Mouse (Mus musculus) megakaryocyte progenitor cell, adult 5-6 weeks (primary cell): ENCODE measurements at regions not wholly inside any gene's neighbourhood (a gene's known extent, or its start where the extent isn't known, plus 50 kb on each side); places are given as distances from the start of the nearest gene placed in this dataset.

Source experiments
- ATAC-seq: replicated peaks from 2 replicates; pipeline ENCODE4 v1.8.0; 2016; ENCODE audit warnings: mild to moderate bottlenecking, moderate TSS enrichment, inconsistent platforms; ENCODE audit not compliant: poor library complexity

DNA sequence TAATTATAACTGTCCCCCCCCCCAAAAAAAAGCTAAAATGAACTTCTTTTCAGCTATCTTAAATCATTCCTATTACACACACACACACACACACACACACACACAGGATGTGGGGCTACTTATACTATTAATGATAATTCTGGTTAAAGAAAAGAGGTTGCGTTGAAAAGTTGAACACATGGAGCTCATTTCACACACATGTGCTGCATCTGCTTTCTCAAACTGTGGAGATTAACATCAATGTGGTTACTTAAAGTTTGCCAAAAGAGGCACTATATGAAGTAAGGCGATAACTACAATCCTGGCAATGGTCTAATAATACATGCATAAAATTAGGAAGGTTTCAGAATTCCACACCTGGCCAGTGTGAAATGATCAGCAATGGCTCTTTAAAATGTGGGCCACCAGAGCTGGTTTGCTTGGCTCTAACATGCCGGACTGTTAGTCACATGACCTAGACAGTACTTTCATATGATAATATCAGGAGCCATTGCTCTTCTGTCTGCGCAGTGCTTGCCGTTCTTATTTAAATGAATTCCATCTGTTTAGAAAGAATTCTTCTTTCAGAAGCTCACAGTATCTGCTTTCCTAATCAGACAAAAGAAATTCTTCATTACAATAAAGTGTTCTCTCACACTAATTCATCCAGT is 598.4 kb upstream of the Fam92a start:
- no peak for ATAC-seq

DNA sequence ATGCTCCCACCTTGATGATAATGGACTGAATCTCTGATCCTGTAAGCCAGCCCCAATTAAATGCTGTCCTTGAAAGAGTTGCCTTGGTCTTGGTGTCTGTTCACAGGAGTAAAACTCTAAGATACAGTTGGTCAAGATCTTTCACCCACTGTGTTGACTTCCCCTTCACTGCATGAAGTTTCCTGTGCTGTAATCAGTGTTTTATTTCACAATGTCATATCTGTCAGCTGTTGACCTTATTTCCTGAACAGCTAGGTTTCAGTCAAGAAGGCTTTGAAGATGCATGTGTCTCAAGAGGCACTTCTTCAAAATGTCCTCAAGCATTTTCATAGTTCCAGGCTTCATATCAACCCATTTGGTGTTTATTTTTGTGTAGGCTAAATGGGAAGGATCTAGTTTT is 597.3 kb upstream of the Fam92a start:
- ATAC-seq, result peak; percentile 100

DNA sequence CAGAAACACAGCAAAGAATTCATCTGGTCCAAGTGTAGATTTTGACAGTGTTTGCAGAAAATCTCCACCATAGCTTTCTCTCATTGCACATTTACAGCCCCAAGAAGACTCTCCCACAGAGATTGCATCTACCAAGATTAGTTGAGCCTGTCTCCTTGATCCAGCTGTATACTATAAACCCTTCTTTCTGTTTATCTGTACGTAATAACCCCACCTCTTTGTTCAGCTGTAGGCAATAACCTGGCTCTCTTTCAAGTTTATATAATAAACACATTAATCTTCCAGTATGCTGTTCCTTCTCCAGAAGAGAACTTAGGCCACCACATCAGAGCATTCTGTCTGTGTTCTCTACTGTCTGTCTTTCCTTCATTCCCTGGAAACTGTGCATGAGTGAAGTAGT is 594.9 kb upstream of the Fam92a start:
- no peak for ATAC-seq

DNA sequence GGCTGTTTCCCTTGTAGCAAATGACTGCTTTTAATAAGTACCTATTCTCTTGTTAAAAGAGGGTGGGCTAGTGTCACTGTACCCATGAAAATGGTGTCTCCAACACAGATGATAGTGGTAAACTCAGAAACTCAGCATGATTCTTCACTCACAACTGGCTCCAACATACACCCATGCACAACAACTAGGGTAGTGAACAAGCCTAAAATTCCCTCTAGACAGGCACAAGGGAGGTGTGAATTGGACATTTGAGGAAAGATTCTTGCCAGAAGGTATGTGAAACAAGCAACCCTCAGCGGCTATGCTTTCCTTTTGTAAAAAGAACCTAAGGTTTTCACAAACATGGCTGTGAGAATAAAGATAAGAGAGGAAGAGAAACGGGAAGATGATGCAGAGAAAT is 579.0 kb upstream of the Fam92a start:
- ATAC-seq, result no peak

DNA sequence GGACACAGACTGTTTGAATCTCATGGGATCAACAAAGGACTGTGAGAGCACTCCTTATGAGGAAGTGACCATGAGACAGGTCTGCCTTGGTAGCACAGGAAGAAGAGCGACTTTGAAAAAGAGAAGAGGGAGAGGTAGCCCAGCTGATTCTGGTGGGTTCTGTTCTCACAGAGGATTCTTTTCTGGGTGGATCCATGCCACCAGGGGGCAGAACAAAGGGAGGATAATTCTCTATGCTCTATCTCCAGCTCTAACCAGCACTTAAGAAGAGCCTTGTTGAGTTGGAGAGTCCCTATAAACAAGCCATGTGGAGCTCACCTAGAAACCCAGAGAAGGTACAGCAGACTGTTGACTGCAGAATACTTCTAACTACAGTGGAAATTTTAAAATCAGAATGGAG is 578.1 kb upstream of the Fam92a start:
- no peak for ATAC-seq

DNA sequence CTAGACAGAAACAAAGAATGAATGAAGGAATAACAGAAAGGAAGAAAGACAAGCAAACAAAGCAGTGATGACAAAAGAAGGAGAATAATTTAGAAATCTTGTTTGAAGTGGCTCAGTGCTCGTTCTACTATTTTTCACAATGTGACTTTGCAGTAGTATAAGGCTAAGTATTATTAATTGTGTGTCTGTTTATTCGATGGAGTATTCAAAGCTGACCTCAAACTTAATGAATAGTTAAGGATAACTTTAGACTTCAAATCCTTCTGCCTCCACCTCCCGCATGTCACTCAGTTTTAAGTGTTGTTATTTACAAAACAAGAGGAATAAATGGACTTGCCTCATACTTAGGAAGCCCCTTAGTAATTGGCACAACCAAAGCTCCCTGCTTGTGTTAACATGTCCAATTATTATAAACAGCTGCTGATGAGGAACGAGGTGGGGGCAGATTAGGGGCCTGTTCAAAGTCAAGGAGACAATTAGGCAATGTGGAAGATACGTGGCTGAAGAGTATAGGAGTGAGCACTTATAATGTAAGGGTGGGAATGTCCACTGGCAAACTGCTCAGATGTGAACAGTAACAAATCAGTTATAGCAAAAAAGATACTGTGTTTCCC is 572.0 kb upstream of the Fam92a start:
- no peak for ATAC-seq

DNA sequence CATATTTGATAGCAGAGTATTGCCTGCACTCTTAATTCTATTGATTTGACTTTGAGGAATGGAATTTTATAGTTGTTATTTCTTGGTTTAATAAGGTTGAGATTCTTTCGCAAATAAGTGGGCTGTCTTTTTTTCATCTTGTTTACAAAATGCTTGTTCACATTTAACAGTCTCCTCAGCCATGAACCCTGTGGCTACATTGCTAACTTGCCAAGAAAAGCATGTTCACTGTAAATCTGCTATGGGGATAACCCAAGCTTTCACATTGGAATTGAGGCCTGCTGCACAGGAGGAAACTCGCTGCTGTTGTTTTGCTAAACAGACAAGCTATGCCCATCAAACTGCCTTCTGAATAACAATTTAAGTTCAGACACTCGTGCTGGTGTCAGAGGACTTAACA is 564.6 kb upstream of the Fam92a start:
- ATAC-seq, result no peak

DNA sequence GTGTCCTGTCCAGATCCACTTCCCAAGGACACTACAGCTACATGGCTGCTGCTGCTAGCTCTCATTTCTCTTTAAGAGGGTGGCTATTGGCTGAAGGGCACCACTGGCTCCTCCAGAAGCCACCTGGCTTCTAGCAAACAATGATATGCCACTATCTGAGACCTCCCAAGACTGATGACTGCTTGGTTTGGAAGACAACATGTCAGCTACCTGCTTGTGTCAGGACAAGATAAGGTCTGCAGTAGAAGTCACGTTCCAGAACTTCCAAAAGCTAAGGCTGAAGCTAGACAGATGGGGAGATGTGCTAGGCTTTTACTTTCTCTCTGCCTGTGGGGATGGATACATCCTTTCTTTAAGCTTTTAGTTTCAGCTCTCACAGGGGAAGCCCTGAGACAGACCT is 528.4 kb upstream of the Fam92a start:
- ATAC-seq, result no peak

DNA sequence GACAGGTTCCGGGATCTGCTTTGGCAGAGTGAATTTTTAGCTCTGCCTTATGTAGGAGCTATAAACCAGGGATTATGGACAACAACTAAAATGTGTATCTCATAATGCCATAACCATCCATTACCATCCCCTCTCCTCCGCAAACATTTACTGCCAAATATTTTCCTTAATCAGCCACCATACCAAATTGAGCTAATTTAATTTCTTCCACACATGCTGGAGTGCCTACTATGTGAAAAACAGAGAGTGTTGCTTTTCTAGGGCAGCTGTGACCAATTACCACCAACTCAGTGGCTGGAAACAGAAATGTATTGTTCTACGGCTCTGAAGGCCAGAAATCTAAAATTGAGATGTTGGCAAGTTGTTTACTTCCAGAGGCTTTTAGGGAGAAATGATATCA is 506.0 kb upstream of the Fam92a start:
- ATAC-seq, result no peak

DNA sequence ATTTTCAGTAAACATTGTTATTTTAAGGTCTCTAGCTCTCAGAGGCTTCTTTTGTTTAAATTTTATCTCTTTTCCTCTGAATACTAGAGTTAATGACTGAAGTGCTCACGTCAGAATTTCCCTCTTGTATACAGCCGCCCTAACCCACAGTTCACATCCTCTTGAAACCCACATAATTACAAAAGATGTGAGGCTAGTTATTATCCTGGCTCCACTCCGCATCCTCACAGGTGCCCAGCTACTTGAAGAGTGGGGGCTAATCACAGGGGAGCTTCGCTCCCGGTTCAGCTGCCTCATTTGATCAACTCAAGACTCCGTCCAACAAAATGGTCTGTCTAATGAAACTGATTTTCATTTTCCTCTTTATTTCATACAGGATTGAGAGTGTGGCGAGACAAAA is 499.6 kb upstream of the Fam92a start:
- no peak for ATAC-seq

DNA sequence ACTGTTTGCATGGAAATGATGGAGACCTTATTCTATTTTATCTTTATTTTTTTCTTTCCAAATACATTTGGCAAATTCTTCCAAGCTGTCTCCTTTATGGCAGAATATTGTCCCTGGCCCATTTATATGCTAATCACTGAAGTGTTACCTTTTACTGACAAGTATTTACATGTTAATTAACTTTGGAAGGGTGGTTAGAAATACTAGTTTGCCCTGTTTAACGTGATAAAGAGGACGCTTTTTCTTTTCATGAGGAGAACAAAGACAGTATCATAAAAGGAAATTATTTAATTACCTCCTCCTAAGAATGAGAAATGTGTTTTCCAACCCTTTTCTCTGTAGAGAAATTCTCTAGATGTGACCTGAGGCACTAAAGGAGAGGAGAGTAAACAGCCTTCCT is 491.4 kb upstream of the Fam92a start:
- no peak for ATAC-seq

DNA sequence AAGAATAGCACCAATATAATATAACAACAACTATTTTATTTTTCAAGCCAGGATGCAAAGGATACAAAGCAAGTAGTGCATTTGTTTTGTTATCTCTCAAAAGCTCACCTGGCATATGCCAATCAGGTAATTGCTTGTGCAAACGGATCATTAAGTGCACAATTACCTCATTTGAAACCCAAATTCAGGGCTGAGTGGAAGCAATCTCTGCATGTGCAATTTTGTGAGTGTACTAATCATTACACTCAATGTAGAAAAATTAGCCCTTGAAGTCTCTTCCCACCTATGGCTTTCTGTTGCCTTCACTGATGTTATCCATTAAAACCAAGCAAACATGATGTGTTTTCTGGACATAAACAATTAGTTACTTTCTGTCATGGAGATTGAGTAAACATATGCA is 490.9 kb upstream of the Fam92a start:
- ATAC-seq, result no peak

DNA sequence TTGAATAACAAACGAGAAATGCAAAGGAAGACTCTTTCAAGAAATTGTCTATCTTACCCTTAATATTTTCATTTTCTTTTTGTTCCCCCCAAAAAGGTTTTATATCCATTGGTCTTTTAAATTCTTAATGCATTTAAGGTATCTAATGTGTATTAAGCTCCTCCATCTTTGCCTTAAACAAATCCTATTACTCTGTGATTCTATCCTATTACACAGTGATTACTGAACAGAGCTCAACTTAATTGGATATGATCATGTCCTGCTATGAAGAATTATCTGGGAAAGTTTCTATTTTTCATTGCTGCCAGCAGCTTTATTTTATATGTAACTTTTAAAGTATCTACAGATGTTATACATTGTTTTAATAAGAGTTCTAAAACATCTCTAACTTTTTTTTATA is 487.3 kb upstream of the Fam92a start:
- ATAC-seq, result no peak

DNA sequence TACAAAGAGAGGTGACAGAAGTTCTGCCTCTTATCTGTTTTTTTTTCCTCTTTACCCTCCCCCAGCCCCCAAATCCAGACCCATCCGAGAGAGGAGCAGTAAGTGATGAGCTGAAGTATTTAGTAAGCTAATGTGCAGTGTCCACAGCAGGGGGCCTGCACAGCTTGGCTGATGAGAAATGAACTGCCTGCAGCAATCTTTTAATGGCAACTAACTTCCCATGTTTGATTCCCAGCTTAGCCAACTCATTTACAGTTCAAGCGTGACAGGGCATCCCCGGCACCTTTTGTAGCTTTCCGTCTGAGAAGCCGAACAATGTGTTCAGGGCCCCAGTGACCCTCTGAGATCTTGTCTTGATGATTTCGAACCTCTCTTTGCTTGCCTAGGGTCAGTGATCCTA is 486.8 kb upstream of the Fam92a start:
- no peak for ATAC-seq

DNA sequence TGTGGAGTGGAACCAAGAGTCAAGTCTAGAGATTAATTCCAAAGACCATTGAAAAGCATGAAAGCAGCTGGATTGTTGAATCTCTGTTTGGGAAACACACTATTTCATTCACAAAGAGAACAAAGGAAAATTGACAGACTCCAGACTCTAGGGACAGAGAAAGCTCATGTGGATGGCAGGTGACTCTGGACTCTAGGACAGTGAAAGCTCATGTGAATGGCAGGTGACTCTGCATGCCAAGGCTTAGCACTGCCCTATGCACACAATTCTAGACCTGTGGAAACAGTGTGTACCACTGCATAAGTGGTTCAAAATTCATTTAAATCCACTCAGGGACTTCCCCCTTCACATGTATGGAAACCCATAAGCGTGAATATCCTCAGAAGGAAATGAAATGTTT is 486.0 kb upstream of the Fam92a start:
- ATAC-seq, result no peak

DNA sequence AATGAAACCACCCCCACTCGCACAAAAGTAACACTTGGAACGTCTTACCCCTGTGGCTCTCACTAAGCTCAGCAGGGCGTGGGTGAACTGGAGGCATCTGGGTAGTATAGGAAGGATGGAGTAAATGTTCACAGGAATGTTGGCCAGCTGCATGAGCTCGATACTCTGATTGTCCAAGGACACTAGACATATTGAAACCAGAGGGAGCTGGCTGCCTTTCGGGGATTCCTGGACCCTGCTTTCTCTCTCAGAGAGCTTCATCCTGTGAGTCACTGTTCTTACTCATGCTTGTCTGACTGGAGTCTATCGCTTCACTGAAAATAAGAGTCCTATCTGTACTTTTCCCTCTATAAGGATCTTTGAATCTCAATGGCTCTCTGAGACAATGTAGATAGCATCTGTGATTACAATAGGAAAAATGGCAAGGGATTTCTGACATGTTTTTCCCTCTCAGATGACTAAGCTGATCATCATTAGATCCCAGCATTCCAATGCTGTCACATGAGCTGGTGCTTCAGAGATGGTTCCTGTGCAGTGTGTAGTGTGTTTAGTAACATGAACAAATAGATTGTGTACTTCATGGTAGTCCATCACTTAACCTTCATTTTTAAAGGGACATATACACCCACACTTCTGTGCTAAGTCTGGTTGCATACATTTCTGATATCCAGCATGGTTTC is 485.2 kb upstream of the Fam92a start:
- ATAC-seq, result no peak

DNA sequence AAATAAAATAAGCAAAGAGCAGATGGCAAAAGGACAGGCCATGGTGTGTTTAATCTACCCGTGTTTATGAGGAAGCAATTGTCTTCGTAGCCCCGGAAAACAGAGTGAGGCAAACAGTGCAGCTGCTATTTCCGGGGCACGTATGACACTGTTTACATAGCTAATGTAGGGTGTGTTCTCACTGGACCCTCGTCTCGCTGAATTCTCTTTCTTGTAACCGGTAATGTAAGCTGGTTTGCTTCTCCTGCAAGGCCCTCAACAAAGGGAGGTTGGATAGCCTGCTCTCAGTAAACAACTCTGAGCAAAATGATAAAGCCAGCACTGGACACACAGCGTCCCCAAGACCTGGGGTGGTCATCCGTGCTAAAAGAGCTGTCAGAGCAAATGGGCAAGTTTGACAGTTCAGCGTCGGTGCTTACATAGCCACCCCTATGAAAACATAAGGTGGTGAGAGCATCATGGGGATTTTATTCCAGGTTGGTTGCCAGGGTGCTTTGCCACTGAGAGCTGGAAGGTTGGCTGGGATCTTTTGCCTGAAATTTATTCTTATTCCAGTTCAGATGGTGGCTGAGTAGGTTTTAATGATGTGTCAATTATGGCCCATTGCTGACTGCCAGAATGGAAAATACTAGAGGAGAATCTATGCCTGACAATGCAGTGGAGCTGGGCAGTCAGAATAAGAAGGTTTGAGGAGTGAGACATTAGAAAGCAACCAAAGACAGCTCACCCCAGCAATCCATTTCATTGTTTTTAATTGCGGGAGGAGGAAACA is 483.8 kb upstream of the Fam92a start:
- ATAC-seq, result no peak

DNA sequence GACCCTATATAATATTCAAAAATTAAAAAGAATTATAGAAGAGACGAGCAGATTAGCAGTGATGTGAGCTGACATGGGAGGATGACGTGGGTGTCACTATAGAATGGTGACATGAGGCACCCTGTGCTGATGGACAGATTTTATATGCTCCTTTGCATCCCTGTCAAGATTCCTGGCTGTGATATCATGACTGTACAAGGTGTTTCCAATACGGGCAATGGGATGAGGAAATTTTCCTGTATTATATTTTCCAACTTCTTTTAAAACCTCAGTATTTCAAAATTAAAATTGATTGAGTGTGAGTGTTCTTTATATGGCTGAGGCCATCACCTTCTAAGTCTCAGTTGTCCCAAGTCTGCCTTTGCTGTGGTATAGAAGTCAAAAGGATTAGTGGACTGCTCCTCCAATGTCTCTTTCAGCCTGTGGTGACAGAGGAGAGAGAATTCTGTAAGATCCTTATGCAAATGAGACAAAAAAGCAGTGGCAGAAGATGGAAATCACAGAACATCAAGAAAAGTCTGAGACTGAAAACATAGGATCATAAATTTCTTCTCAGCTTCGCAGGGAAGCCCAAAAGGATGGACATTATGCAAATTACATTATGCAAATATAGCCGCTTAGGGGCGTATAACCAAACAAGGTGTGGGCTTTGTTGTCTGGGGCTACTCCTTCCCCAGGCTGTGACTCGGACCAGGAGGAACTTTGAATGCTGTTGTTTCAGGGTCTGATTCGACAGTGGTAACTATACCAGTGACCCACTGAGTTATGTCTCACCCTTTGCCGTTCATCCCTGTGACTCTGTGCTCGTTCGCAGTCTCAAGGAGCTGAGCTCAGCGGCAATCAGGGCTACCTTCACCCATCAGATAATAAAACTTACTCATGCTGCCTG is 483.0 kb upstream of the Fam92a start:
- no peak for ATAC-seq

DNA sequence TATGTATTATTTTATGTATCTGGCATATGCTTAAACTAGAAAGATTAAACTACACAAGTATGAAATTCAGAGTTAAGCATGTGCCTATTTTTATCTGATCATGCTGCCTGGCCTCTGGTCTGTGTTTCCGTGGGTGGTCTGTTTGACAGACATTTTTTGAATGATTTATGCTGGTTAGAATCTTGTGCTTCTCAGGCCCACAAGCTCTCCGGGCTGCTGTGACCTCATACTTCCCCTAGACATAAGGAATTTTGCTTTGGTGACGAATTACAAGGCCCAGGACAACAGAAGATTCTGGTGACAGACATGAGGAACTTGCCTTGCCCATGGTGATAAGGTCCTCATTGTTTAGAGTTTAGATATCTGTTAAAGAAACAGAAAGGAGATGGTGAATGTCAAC is 475.9 kb upstream of the Fam92a start:
- ATAC-seq, result peak; percentile 58

DNA sequence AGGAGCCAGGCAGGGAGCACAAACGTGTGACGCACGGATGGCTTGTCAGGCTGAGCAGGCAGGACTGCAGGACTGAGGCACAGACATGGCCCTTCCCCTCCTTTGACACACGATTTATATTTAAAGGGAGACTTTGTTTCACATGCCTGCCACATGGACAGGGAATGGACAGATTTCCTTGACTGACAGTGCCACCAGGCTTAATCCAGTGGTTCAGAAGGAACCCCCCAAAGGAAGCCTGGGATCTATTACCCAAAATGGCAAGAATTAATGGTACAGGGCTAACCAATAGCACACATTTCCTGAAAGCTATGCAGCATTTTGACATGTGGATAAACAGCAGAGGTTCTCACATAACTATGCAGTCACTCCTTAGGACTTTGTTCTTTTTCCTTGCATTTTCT is 470.7 kb upstream of the Fam92a start:
- ATAC-seq, result no peak

DNA sequence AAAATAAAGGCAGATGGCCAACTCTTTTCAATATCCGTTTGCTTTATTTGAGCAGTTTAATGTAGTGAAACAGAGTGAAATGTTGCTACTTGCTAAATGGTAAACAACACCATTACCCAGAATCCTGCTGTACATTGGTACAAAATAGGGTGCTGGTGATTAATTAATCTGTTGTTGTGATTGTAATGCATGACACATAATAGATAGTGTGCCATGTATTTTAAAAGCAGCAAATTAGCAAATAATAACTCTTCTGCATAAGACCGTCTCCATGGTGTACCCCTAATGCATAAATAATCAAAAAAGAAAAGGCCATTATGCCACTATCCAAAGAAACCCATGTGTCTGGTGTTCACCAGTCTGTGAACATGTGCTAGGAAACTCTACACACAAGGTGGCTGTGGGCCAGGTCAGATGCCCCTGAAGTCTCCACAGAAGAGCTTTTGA is 457.6 kb upstream of the Fam92a start:
- ATAC-seq, result no peak
